Mouse (Mus musculus): ENCODE data around the gene Mas1. TPM values are rescaled to one million over a fixed set of nuclear protein-coding genes. Genes with fewer than 3 reads are reported as not detected.

Gene Mas1
- total RNA-seq, 2 experiments from 2014 or later: 0.19 TPM; not detected in 1

Small RNA genes lying within 50 kb of the gene (microRNA-seq; reads per million reads assigned to microRNA genes)
- gene Gm24085: not detected

Other genes with a start within 250 kb of the Mas1 start
- under 1 TPM in 1 of 2 experiments, not detected in 1; 0.62 TPM for gene Slc22a1, start 192.3 kb downstream of the Mas1 start, total RNA-seq (2021)
- gene Igf2r, start 98.5 kb downstream of the Mas1 start, total RNA-seq (2021): 10 to 100 TPM; 42.4 to 43.3 TPM
- gene Mrgprh, start 7.9 kb upstream of the Mas1 start, total RNA-seq (2021): 1 to 10 TPM; 4.4 to 4.7 TPM
- under 1 TPM; 0.18 to 0.31 TPM for gene Pnldc1, start 42.1 kb upstream of the Mas1 start, total RNA-seq (2021)
- gene Tcp1, start 47.6 kb upstream of the Mas1 start, total RNA-seq (2021): 100 to 1,000 TPM; 167 to 180 TPM
- 100 to 1,000 TPM; 103 to 121 TPM for gene Mrpl18, start 48.2 kb upstream of the Mas1 start, total RNA-seq (2021)
- not detected for gene Acat3, start 72.5 kb upstream of the Mas1 start, total RNA-seq (2021)
- gene Acat2, start 92.6 kb upstream of the Mas1 start, total RNA-seq (2021): 1 to 10 TPM; 3.0 to 3.1 TPM
- 10 to 100 TPM; 24.2 to 25.7 TPM for gene Wtap, start 126.0 kb upstream of the Mas1 start, total RNA-seq (2021)
- 100 to 1,000 TPM; 418 to 433 TPM for gene Sod2, start 138.7 kb upstream of the Mas1 start, total RNA-seq (2021)
- gene Gpr31b, start 184.2 kb upstream of the Mas1 start, total RNA-seq (2021): not detected
- under 1 TPM; 0.25 to 0.38 TPM for gene Tcp10b, start 193.0 kb upstream of the Mas1 start, total RNA-seq (2021)